Mouse (Mus musculus) hindbrain, embryonic 16.5 days (tissue): ENCODE measurements around the gene Fgd2. TPM values are rescaled to one million over a fixed set of nuclear protein-coding genes. Genes with fewer than 3 reads are reported as not detected.
"Not testable (repeated sequence)": the region's sequence is repeated elsewhere in the genome, so short reads cannot be mapped to it uniquely, and the experiment has no call there.

Experiments
- ATAC-seq: fragments of 200-750 bp; cut with Nextera tagmentation; 2 replicates; pipeline ENCODE4 v1.8.0; 2017; ENCODE audit warnings: moderate TSS enrichment, moderate library complexity
- H3K27ac ChIP-seq: fragments of 300-500 bp; sonication (generic); 2 replicates; pipeline ENCODE4 v1.5.1; 2014; ENCODE audit warnings: low read depth, mild to moderate bottlenecking, control low read depth, low read length, moderate library complexity
- H3K27me3 ChIP-seq: fragments of 300-500 bp; sonication (generic); replicated peaks from 2 replicates; pipeline ENCODE4 v1.6.1; 2014; ENCODE audit warnings: low read length; ENCODE audit not compliant: control insufficient read depth, insufficient read depth
- H3K36me3 ChIP-seq: fragments of 300-500 bp; sonication (generic); 2 replicates; pipeline ENCODE4 v1.6.1; 2014; ENCODE audit warnings: mild to moderate bottlenecking, low read length, moderate library complexity, mixed read lengths; ENCODE audit not compliant: control insufficient read depth, insufficient read depth
- H3K4me1 ChIP-seq: fragments of 300-500 bp; sonication (generic); 2 replicates; pipeline ENCODE4 v1.6.1; 2014; ENCODE audit warnings: low read depth, low read length; ENCODE audit not compliant: control insufficient read depth, insufficient read depth
- H3K4me2 ChIP-seq: fragments of 300-500 bp; sonication (generic); 2 replicates; pipeline ENCODE4 v1.6.1; 2014; ENCODE audit warnings: mild to moderate bottlenecking, low read length, control low read depth, moderate library complexity
- H3K4me3 ChIP-seq: fragments of 300-500 bp; sonication (generic); 2 replicates; pipeline ENCODE4 v1.5.1; 2014; ENCODE audit warnings: mild to moderate bottlenecking, low read length, control low read depth, moderate library complexity
- H3K9ac ChIP-seq: fragments of 300-500 bp; sonication (generic); 2 replicates; pipeline ENCODE4 v1.6.1; 2014; ENCODE audit warnings: low read depth, mild to moderate bottlenecking, control low read depth, low read length, moderate library complexity
- H3K9me3 ChIP-seq: fragments of 300-500 bp; sonication (generic); 2 replicates; pipeline ENCODE4 v1.6.1; 2014; ENCODE audit warnings: mild to moderate bottlenecking, low read length, moderate library complexity; ENCODE audit not compliant: control insufficient read depth
- WGBS: fragments of 180-500 bp; shearing (Covaris S2); extraction: QIAGEN DNeasy Blood & Tissue Kit; methylation state at CpG from one replicate; pipeline ENCODE4 v1.1.7; 2014; 5-methylcytosine and 5-hydroxymethylcytosine counted together
- polyA plus RNA-seq: library from polyadenylated mRNA; unstranded; fragments of >200 nt; fragmentation: Nextera tagmentation; extraction: Ambion mirVana; gene quantifications from 2 replicates; pipeline ENCODE4 v1.2.1, GENCODE M21; 2015

Gene Fgd2
- polyA plus RNA-seq, 1 experiment from 2014 or later, result 9.1 TPM

DNA sequence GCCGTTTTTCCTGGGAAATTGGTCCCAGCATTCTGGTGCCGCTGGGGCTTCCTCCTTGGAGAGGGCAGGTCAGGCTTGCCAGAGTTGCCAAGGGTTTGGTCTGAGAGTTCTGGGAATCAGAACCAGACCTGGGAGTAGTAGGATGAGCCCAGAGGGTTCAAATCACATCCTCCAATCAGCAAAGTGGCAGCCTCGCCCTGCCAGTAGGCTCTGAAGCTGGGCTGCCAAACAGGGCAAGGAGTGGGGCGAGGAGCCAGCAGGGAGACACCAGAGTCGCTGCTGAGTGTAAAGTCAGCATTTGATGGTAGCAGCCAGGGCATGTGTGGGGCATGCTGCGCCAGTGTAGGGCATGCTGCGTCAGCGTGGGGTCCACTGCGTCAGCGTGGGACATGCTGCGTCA is 28.3 kb downstream of the Fgd2 start:
- no peak overlapping the region for H3K9ac ChIP-seq
- H3K4me2 ChIP-seq, result no peak overlapping the region
- H3K4me1 ChIP-seq, result no peaks in the 10 kb centered on the region
- 77% methylated on average over 11 of the region's 11 CpGs for WGBS
- no peak for ATAC-seq
- H3K9me3 ChIP-seq, result no peaks in the 10 kb centered on the region
- no peaks in the 10 kb centered on the region for H3K27me3 ChIP-seq
- H3K27ac ChIP-seq, result no peak overlapping the region
- no peak overlapping the region for H3K4me3 ChIP-seq
- H3K36me3 ChIP-seq, result no peaks in the 10 kb centered on the region

DNA sequence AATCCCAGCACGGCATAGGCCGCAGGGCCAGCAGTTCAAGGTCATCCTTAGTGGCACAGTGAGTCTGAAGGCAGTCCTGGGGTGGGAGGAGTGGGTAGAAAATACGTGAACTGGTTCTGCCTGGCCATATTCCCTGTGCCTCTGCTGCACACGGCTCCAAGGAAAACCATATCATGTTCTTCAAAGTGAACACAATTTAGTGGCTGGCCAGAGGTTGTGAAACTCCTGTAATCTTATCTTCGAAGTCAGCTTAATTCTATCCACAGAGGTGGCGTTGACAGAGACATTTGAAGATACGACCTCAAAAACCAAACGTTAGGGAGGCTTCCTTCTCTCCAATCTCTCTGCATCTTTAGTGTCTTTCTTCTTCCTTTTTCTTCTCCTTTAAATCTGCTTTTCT is 30.6 kb downstream of the Fgd2 start:
- no peak for ATAC-seq
- 85% methylated on average over 8 of the region's 8 CpGs for WGBS

DNA sequence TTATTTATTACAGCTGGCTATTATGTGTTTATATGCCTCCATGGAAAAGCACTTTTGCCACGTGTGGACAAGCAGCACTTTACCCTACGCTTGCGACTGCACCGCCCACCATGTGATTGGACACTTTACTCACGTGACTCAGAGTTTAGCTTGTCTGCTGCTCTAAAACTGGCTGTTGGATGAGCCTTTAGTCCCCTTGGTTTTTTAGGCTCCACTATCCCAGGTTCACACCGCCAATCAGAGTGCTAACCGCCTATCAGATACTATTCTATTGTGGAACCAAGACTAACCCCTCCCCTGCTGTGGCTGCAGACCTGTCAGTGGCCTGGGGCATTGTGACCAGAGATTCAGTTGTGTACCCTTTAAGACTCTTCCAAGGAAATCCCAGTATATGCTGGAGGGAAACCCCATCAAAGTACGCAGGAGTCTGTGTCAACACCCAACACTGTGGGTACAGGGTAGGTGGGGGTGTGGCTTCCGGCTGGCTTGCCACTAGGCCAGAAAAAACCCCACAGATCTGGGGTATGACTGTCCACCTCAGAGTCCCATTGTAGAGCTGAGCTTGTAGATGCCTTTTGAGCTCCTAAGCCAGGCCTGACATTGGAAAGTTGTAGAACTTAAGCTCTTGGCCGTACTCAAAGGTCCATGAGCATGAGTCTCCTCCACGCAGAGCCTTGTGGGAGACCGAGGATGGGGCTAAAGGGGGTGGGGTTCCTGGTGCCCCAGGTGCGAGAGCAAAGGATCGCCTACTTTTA is 32.8 kb downstream of the Fgd2 start:
- 67% methylated on average over 14 of the region's 14 CpGs for WGBS
- H3K27me3 ChIP-seq, result no peaks in the 10 kb centered on the region; the same call in 1 of the 2 replicates
- no peak for ATAC-seq

More for the DNA sequence above, 30.6 kb downstream of the Fgd2 start:
- Histone ChIP-seq H3K9ac (no peak overlapping the region), H3K4me1 (no peaks in the 10 kb centered on the region), H3K27ac (no peak overlapping the region), H3K4me3 (no peak overlapping the region), H3K4me2 (no peak overlapping the region), H3K36me3 (no peaks in the 10 kb centered on the region), H3K27me3 (no peaks in the 10 kb centered on the region; the same call in 1 of the 2 replicates), H3K9me3 (no peaks in the 10 kb centered on the region)

DNA sequence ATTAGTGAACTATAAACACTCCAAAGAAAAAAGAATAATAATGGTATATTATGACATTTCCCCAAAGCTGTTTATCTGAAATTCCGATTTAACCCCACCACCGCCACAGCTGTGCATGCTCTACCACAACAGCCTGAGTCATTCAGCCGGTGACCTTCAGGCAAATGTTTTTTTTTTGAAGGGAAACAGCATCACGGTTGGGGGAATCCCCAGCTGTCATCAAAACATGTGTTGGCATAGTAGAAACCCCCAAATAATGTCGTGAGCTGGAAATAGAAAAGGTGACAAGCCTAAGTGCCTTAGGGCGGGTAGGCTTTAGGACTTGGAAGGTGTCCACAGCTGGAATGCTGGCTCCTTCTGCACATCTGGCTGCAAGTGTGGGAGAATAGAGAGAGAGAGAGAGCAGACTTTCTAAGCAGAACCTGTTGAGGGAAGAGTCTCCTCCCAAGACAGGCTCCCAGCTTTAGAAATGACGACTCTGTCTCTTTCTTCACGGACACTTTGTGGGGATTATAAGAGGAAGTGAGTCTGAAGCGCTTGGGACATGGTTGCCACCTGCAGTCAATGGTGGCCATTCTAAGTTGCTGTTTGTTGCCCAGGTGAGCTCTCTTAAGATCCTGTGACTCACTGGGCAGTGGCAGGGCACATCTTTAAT is 33.5 kb downstream of the Fgd2 start:
- no peaks in the 10 kb centered on the region; the same call in 1 of the 2 replicates for H3K27me3 ChIP-seq
- no peaks in the 10 kb centered on the region for H3K9me3 ChIP-seq
- H3K9ac ChIP-seq, result no peak overlapping the region
- no peak overlapping the region for H3K4me3 ChIP-seq
- H3K36me3 ChIP-seq, result no peaks in the 10 kb centered on the region
- H3K27ac ChIP-seq, result no peak overlapping the region
- H3K4me1 ChIP-seq, result peaks cover 12% of the 10 kb centered on the region
- H3K4me2 ChIP-seq, result no peak overlapping the region
- no peak for ATAC-seq
- WGBS, result 74% methylated on average over 9 of the region's 9 CpGs

More for the DNA sequence above, 32.8 kb downstream of the Fgd2 start:
- Histone ChIP-seq H3K4me2 (no peak overlapping the region), H3K36me3 (no peaks in the 10 kb centered on the region), H3K27ac (no peak overlapping the region), H3K4me1 (peaks cover 12% of the 10 kb centered on the region), H3K4me3 (no peak overlapping the region), H3K9me3 (no peaks in the 10 kb centered on the region), H3K9ac (no peak overlapping the region)

DNA sequence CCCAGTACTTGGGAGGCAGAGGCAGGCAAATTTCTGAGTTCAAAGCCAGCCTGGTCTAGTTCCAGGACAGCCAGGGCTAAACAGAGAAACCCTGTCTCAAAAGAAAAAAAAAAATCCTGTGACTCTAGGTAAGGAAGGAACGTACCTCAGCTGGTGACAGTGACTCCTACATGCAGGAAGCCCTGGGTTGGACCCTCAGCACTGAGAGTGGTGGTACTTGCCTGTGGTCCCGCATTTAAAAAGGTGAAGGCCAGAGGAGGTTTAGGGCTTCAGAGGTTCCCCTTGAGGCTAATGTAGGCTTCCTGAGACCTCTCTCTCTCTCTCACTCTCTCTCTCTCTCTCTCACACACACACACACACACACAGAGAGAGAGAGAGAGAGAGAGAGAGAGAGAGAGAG is 34.0 kb downstream of the Fgd2 start:
- H3K36me3 ChIP-seq, H3K27ac ChIP-seq, ATAC-seq, H3K4me2 ChIP-seq, H3K9ac ChIP-seq, H3K9me3 ChIP-seq, H3K4me3 ChIP-seq, H3K27me3 ChIP-seq: not testable (repeated sequence)
- 75% methylated on average over 2 of the region's 2 CpGs for WGBS
- peaks cover 12% of the 10 kb centered on the region for H3K4me1 ChIP-seq

DNA sequence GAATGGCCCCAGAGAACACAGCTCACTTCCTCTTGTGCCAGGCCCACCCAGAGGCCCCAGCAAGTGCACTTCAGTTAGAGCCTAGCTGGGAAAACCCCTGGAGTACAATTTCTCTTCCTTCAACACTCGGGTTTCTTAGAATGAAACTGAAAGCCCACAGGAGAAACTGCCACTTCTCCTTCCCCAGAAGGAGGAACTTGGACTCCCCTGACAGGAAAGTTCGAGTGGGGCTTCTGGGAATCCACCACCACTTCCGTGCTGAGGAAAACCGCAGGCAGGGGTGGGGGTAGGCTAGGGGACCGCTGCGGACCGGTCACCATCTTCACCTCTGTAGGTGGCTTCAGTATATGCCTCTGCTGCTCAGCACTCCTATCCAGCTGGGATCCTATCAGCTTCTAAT is 34.7 kb downstream of the Fgd2 start:
- no peaks in the 10 kb centered on the region; the same call in 1 of the 2 replicates for H3K27me3 ChIP-seq
- no peaks in the 10 kb centered on the region for H3K36me3 ChIP-seq
- WGBS, result 69% methylated on average over 7 of the region's 7 CpGs

DNA sequence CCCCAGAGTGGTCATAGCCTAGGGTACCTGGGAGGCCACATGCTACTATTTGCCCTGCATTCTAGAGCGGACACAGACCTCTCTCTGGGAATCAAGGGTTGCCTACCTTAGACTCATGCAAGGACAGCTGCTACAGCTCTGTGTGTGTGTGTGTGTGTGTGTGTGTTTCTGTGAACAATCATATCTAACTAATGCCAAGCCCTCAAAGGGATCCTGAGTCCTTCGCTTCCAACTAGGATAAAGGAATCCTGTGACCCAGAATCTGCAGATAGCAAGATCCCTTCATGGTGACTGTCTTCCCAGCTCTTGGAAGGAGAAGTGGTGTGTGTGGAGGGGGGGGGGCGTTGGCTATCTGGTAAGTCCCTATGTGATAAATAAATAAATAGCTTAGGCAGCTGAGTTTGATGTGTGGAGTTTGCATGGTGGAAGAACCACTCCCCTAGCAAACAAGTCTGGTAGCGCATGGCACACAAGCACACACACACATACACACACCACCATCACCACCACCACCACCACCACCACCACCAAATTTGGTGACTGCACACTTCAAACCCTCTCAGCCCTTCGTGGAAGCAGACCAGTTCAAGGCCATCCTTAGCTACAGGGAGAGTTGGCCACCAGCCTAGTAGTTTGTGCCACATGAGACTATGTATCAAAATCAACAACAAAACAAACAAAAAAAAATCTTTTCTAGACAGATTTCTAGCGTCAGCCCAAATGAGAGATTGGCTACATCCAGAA is 35.5 kb downstream of the Fgd2 start:
- Histone ChIP-seq H3K9ac (no peak overlapping the region), H3K4me1 (peaks cover 12% of the 10 kb centered on the region), H3K4me2 (no peak overlapping the region), H3K27ac (no peak overlapping the region), H3K9me3 (no peaks in the 10 kb centered on the region), H3K27me3 (no peaks in the 10 kb centered on the region; the same call in 1 of the 2 replicates), H3K36me3 (no peaks in the 10 kb centered on the region), H3K4me3 (no peak overlapping the region)
- ATAC-seq, result no peak
- WGBS, result 63% methylated on average over 6 of the region's 6 CpGs

More for the DNA sequence above, 34.7 kb downstream of the Fgd2 start:
- H3K4me3 ChIP-seq, result no peak overlapping the region
- H3K4me2 ChIP-seq, result no peak overlapping the region
- H3K27ac ChIP-seq, result no peak overlapping the region
- peaks cover 12% of the 10 kb centered on the region for H3K4me1 ChIP-seq
- H3K9me3 ChIP-seq, result no peaks in the 10 kb centered on the region
- ATAC-seq, result no peak
- H3K9ac ChIP-seq, result no peak overlapping the region

DNA sequence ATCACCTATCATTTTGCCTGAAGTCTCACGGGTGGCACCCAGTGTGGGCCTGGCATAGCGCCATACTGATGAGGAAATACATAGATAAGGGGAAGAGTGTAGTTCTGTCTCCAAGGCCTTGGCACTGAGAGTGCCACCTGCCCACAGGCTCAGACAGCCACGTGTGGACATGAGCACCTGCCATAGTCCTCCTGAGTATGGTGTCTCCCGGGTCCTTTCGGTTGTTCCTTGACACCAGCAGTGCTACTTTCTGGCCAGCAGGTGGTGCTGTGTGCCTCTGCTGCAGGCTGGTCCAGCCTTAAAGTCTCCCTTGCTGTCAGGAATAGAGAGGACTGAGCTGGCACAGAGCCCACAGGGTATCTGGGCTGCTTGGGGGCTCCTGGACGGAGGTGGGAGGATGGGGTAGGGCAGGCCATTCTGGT is 36.1 kb downstream of the Fgd2 start:
- Histone ChIP-seq H3K27ac (no peak overlapping the region), H3K27me3 (no peaks in the 10 kb centered on the region; the same call in 1 of the 2 replicates), H3K4me3 (no peak overlapping the region), H3K4me2 (no peak overlapping the region), H3K9me3 (no peaks in the 10 kb centered on the region), H3K36me3 (no peaks in the 10 kb centered on the region), H3K9ac (no peak overlapping the region; the same call in 1 of the 2 replicates), H3K4me1 (peaks cover 12% of the 10 kb centered on the region)
- 18% methylated on average over 6 of the region's 6 CpGs for WGBS
- ATAC-seq, result peak; percentile 53
